29 mouse cellular contexts compared by ENCODE assay signal in genomic region chr10:24107747-24108146, GRCm38 (mm10). TPM values are rescaled to one million over a fixed set of nuclear protein-coding genes. Genes with fewer than 3 reads are reported as not detected.
"Had no signal": no experiment of that assay in that cellular context is flagged by ENCODE, and none has a peak within 500 bp of the region (broad histone marks: within the 10 kb centered on the region; RNA-seq: fewer than 3 reads in every experiment).

No protein-coding gene starts in this region.

- H3K9me3 ChIP-seq: limb, embryonic 10.5 days; limb, embryonic 13.5 days; liver, embryonic 12.5 days; liver, embryonic 15.5 days; midbrain, embryonic 12.5 days; midbrain, embryonic 15.5 days; neural tube, embryonic 13.5 days; stomach, embryonic 15.5 days had no signal

- H3K27ac ChIP-seq: layer of hippocampus, adult 2 months; limb, embryonic 10.5 days; limb, embryonic 13.5 days; liver, embryonic 12.5 days; liver, embryonic 15.5 days; midbrain, embryonic 12.5 days; midbrain, embryonic 15.5 days; neural tube, embryonic 13.5 days; stomach, embryonic 15.5 days had no signal

- H3K4me1 ChIP-seq: limb, embryonic 13.5 days; liver, embryonic 12.5 days; midbrain, embryonic 12.5 days; midbrain, embryonic 15.5 days; neural tube, embryonic 13.5 days; stomach, embryonic 15.5 days had no signal

- DNase-seq: kidney, adult 18-20 months; layer of hippocampus, adult 9-11 months; liver; lung, adult 18-20 months; lung, postnatal 14 days; lung, postnatal 4 days; right cerebral cortex, adult 18-20 months; right cerebral cortex, postnatal 14 days; right cerebral cortex, postnatal 4 days; spleen, adult 18-20 months; thymus, postnatal 36 days had no signal

- H3K36me3 ChIP-seq: limb, embryonic 10.5 days; limb, embryonic 13.5 days; liver, embryonic 12.5 days; liver, embryonic 15.5 days; midbrain, embryonic 12.5 days; midbrain, embryonic 15.5 days; neural tube, embryonic 13.5 days; stomach, embryonic 15.5 days had no signal

- H3K4me3 ChIP-seq: layer of hippocampus, adult 2 months; limb, embryonic 10.5 days; limb, embryonic 13.5 days; liver, embryonic 12.5 days; liver, embryonic 15.5 days; midbrain, embryonic 12.5 days; midbrain, embryonic 15.5 days; neural tube, embryonic 13.5 days; stomach, embryonic 15.5 days had no signal

- H3K4me2 ChIP-seq: limb, embryonic 13.5 days; liver, embryonic 12.5 days; liver, embryonic 15.5 days; midbrain, embryonic 12.5 days; midbrain, embryonic 15.5 days; neural tube, embryonic 13.5 days; stomach, embryonic 15.5 days had no signal

- H3K9ac ChIP-seq: limb, embryonic 13.5 days; liver, embryonic 12.5 days; liver, embryonic 15.5 days; midbrain, embryonic 12.5 days; midbrain, embryonic 15.5 days; neural tube, embryonic 13.5 days; stomach, embryonic 15.5 days had no signal

- H3K27me3 ChIP-seq: limb, embryonic 13.5 days; liver, embryonic 12.5 days; liver, embryonic 15.5 days; midbrain, embryonic 15.5 days; neural tube, embryonic 13.5 days; stomach, embryonic 15.5 days had no signal

- ATAC-seq: liver, embryonic 12.5 days; midbrain, embryonic 15.5 days had no signal

RNA-seq across cellular contexts. Expression of gene Taar9, which starts 1.6 kb away (rescaled TPM):
- total RNA-seq: layer of hippocampus, adult 2 months; layer of hippocampus, postnatal 25 days; left cerebral cortex, adult 18-20 months; left cerebral cortex, postnatal 25 days; megakaryocyte, adult 5-6 weeks; neutrophil, adult 5-6 weeks had no signal
- polyA plus RNA-seq: kidney, embryonic 16.5 days; large intestine, adult 2 months; limb, embryonic 10.5 days; limb, embryonic 13.5 days; liver, embryonic 12.5 days; liver, embryonic 15.5 days; lung, embryonic 16.5 days; midbrain, embryonic 12.5 days; midbrain, embryonic 15.5 days; neural tube, embryonic 13.5 days; stomach, embryonic 15.5 days; urinary bladder, adult 2 months had no signal

RNA-seq across cellular contexts. Expression of gene Taar8c, which starts 6.0 kb away (rescaled TPM):
- total RNA-seq: layer of hippocampus, adult 2 months; layer of hippocampus, postnatal 25 days; left cerebral cortex, adult 18-20 months; left cerebral cortex, postnatal 25 days; megakaryocyte, adult 5-6 weeks; neutrophil, adult 5-6 weeks had no signal
- polyA plus RNA-seq: kidney, embryonic 16.5 days; large intestine, adult 2 months; limb, embryonic 10.5 days; limb, embryonic 13.5 days; liver, embryonic 12.5 days; liver, embryonic 15.5 days; lung, embryonic 16.5 days; midbrain, embryonic 12.5 days; midbrain, embryonic 15.5 days; neural tube, embryonic 13.5 days; stomach, embryonic 15.5 days; urinary bladder, adult 2 months had no signal

RNA-seq across cellular contexts. Expression of gene Taar8b, which starts 15.7 kb away (rescaled TPM):
- total RNA-seq: layer of hippocampus, adult 2 months; layer of hippocampus, postnatal 25 days; left cerebral cortex, adult 18-20 months; left cerebral cortex, postnatal 25 days; megakaryocyte, adult 5-6 weeks; neutrophil, adult 5-6 weeks had no signal
- polyA plus RNA-seq: kidney, embryonic 16.5 days; large intestine, adult 2 months; limb, embryonic 10.5 days; limb, embryonic 13.5 days; liver, embryonic 12.5 days; liver, embryonic 15.5 days; lung, embryonic 16.5 days; midbrain, embryonic 12.5 days; midbrain, embryonic 15.5 days; neural tube, embryonic 13.5 days; stomach, embryonic 15.5 days; urinary bladder, adult 2 months had no signal

RNA-seq across cellular contexts. Expression of gene Taar8a, which starts 31.4 kb away (rescaled TPM):
- total RNA-seq: layer of hippocampus, adult 2 months; layer of hippocampus, postnatal 25 days; left cerebral cortex, adult 18-20 months; left cerebral cortex, postnatal 25 days; megakaryocyte, adult 5-6 weeks; neutrophil, adult 5-6 weeks had no signal
- polyA plus RNA-seq: kidney, embryonic 16.5 days; large intestine, adult 2 months; limb, embryonic 10.5 days; limb, embryonic 13.5 days; liver, embryonic 12.5 days; liver, embryonic 15.5 days; lung, embryonic 16.5 days; midbrain, embryonic 12.5 days; midbrain, embryonic 15.5 days; neural tube, embryonic 13.5 days; stomach, embryonic 15.5 days; urinary bladder, adult 2 months had no signal
